Mouse (Mus musculus): ENCODE measurements around the gene Ddx19a. TPM values are rescaled to one million over a fixed set of nuclear protein-coding genes. Genes with fewer than 3 reads are reported as not detected.

Ddx19a gene
- polyA plus RNA-seq, 1 experiment from 2014 or later, result 13.5 TPM

DNA sequence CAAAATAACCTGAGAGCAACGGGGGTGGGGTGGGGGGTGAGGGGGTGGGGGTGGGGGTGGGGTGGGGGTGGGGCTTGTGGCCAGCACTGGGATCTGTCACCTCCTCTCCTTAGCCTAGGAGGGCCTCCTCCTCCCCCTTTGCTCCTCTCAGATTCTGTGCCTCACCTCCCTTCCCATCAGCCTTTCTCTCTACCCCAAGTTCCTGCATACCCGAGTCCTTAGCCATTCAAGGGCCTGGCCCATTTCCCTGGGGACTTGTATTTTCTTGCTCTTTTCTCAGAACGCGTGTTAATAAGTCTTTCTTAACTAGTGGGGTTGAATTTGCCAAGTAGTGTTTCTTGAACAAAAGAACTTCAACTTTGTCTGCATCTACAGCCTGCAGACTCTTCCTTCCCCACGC, 70.9 kb downstream of the Ddx19a start:
- 64% methylated on average over 5 of the region's 5 CpGs for WGBS
- peaks cover 12% of the 10 kb centered on the region for H3K36me3 ChIP-seq
- no peak overlapping the region for H3K27ac ChIP-seq
- H3K4me1 ChIP-seq (replicated peaks), result peaks cover 13% of the 10 kb centered on the region
- ATAC-seq, result no peak
- H3K9ac ChIP-seq (replicated peaks), result no peak overlapping the region
- no peaks in the 10 kb centered on the region for H3K9me3 ChIP-seq
- no peak overlapping the region for H3K4me2 ChIP-seq (replicated peaks)
- no peaks in the 10 kb centered on the region for H3K27me3 ChIP-seq
- H3K4me3 ChIP-seq (replicated peaks), result no peak overlapping the region

DNA sequence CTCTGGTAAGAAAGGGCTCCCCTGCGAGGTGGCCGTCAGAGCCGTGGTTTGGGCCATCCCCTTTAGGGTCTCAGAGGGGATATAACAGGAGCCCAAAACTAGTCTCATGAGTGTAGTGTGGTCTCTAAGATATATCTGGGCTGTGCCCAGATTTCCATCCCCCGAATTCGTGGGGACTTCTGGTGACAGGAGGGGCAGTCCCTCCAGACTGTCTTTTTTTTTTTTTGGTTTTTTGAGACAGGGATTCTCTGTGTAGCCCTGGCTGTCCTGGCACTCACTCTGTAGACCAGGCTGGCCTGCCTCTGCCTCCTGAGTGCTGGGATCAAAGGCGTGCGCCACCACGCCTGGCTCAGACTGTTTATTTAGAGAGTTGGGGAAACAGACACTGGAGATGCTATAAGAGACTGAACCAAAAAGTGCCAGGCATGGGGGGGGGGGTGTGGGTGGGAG, 71.9 kb downstream of the Ddx19a start:
- Histone ChIP-seq H3K4me3 (replicated peaks) (no peak overlapping the region), H3K4me1 (replicated peaks) (peaks cover 22% of the 10 kb centered on the region), H3K36me3 (peaks cover 7% of the 10 kb centered on the region)

More for the DNA sequence above, 71.9 kb downstream of the Ddx19a start:
- ATAC-seq, result no peak
- no peaks in the 10 kb centered on the region for H3K27me3 ChIP-seq
- no peak overlapping the region for H3K9ac ChIP-seq (replicated peaks)
- H3K4me2 ChIP-seq (replicated peaks), result no peak overlapping the region
- 88% methylated on average over 8 of the region's 8 CpGs for WGBS
- no peaks in the 10 kb centered on the region for H3K9me3 ChIP-seq
- H3K27ac ChIP-seq, result no peak overlapping the region

Small RNA genes lying within 50 kb of the gene (microRNA-seq; reads per million reads assigned to microRNA genes)
- not detected for gene Gm24103
- gene Mir3473d, result not detected

Other genes with a start within 250 kb of the Ddx19a start
- 2.2 and 2.7 TPM in 2 replicates for gene Il34, start 191.9 kb downstream of the Ddx19a start, polyA plus RNA-seq (2015; fragmentation: Nextera tagmentation; extraction: Ambion mirVana)
- 72.6 and 76.2 TPM in 2 replicates for gene Cog4, start 151.2 kb downstream of the Ddx19a start, polyA plus RNA-seq (2015; fragmentation: Nextera tagmentation; extraction: Ambion mirVana)
- 133 and 134 TPM in 2 replicates for gene Sf3b3, start 151.0 kb downstream of the Ddx19a start, polyA plus RNA-seq (2015; fragmentation: Nextera tagmentation; extraction: Ambion mirVana)
- 8.2 and 9.6 TPM in 2 replicates for gene Fuk, start 95.3 kb downstream of the Ddx19a start, polyA plus RNA-seq (2015; fragmentation: Nextera tagmentation; extraction: Ambion mirVana)
- gene St3gal2, start 77.9 kb downstream of the Ddx19a start, polyA plus RNA-seq (2015; fragmentation: Nextera tagmentation; extraction: Ambion mirVana), result 20.8 and 22.9 TPM in 2 replicates
- gene Ddx19b, start 34.0 kb upstream of the Ddx19a start, polyA plus RNA-seq (2015; fragmentation: Nextera tagmentation; extraction: Ambion mirVana), result 8.9 and 9.2 TPM in 2 replicates
- 71.9 and 73.8 TPM in 2 replicates for gene Aars, start 35.3 kb upstream of the Ddx19a start, polyA plus RNA-seq (2015; fragmentation: Nextera tagmentation; extraction: Ambion mirVana)
- not detected in 2 replicates for gene Exosc6, start 58.5 kb upstream of the Ddx19a start, polyA plus RNA-seq (2015; fragmentation: Nextera tagmentation; extraction: Ambion mirVana)
- 0.23 and 0.30 TPM in 2 replicates for gene Clec18a, start 94.6 kb upstream of the Ddx19a start, polyA plus RNA-seq (2015; fragmentation: Nextera tagmentation; extraction: Ambion mirVana)
- 10.4 and 11.0 TPM in 2 replicates for gene Pdpr, start 96.8 kb upstream of the Ddx19a start, polyA plus RNA-seq (2015; fragmentation: Nextera tagmentation; extraction: Ambion mirVana)

Measured in midbrain, embryonic 13.5 days (tissue).